In the genomic region with DNA sequence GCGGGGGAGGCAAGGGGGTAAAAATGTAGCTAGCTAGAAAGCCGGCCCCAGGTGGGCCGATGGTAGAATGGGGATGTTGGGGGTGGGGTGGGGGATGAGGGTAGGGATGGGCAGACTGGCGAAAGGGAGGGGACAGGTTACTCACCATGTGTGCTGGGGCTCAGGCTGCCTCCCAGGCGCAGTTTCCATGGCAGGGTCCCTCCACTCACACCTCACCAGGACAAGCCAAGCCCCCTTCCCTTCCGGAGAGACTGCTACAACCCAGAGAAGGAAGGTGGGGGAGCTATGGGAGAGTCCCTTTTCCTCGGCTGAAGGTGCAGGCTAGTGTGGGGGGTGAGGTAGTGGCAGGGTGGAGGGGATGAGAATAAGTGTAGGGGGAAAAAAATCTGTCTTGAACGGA, we compare ENCODE assay signal across 8 mouse cellular contexts. TPM values are rescaled to one million over a fixed set of nuclear protein-coding genes. Genes with fewer than 3 reads are reported as not detected.
DNase-seq lines count a peak whose midpoint lies in the region; ATAC-seq and TF ChIP-seq lines count a peak whose summit lies in the region.
"Had no signal": no experiment of that assay in that cellular context is flagged by ENCODE, and none has a peak within 500 bp of the region (broad histone marks: within the 10 kb centered on the region; RNA-seq: fewer than 3 reads in every experiment).

No protein-coding gene starts in this region.

- under 1% methylated on average over 8 of the region's 8 CpGs for WGBS in hindbrain, embryonic 13.5 days
- WGBS in neural tube, embryonic 13.5 days = 1% methylated on average over 8 of the region's 8 CpGs

- H3K4me3 ChIP-seq in left cerebral cortex, adult 2 months = peak overlapping the region; percentile 89
- peak overlapping the region; percentile 99 for H3K4me3 ChIP-seq in cortical plate, adult 2 months (ENCODE audit: insufficient read depth, low read length)
- H3K4me3 ChIP-seq in hindbrain, embryonic 13.5 days = peak overlapping the region; percentile 86
- H3K4me3 ChIP-seq in neural tube, embryonic 13.5 days = peak overlapping the region; percentile 82

- H3K9me3 ChIP-seq in hindbrain, embryonic 13.5 days = no peaks in the 10 kb centered on the region
- H3K9me3 ChIP-seq in neural tube, embryonic 13.5 days = no peaks in the 10 kb centered on the region

- intact Hi-C loops in left cerebral cortex, adult 2 months (cut with DNase I) = loop anchor here (2.0 kb wide), 1 partner anchor 45 kb away; no protein-coding TSS in a partner anchor

- DNase-seq in left cerebral cortex, adult 2 months (ENCODE audit: extremely low spot score in 1 of 2, low spot score in 2 of 2) = peak in 1 of 2 experiments; percentile 35
- DNase-seq in left cerebral cortex, adult 9 months (ENCODE audit: low spot score in 2 of 2) = no peak
- DNase-seq in adrenal gland, adult 2 months = no peak
- DNase-seq in gastrocnemius, postnatal 25 days = no peak
- DNase-seq: gastrocnemius, postnatal 14 days had no signal

- TF ChIP-seq CTCF in left cerebral cortex, adult 2 months (IDR thresholded peaks at IDR 0.05) = no peak
- TF ChIP-seq CTCF in cortical plate, adult 2 months (IDR thresholded peaks at IDR 0.05; ENCODE audit: extremely low read depth, insufficient read depth, low read length) = no peak

- H3K27ac ChIP-seq in left cerebral cortex, adult 2 months = peak overlapping the region; percentile 97
- peak overlapping the region; percentile 96 for H3K27ac ChIP-seq in cortical plate, adult 2 months (ENCODE audit: insufficient read depth, low read length)
- peak overlapping the region; percentile 96 for H3K27ac ChIP-seq in hindbrain, embryonic 13.5 days
- peak overlapping the region; percentile 96 for H3K27ac ChIP-seq in neural tube, embryonic 13.5 days (replicated peaks)

- peak overlapping the region; percentile 88 for H3K4me2 ChIP-seq in hindbrain, embryonic 13.5 days
- H3K4me2 ChIP-seq in neural tube, embryonic 13.5 days = peak overlapping the region; percentile 91

- H3K27me3 ChIP-seq in hindbrain, embryonic 13.5 days = peaks cover 41% of the 10 kb centered on the region
- H3K27me3 ChIP-seq in neural tube, embryonic 13.5 days = peaks cover 35% of the 10 kb centered on the region

- H3K9ac ChIP-seq in hindbrain, embryonic 13.5 days = peak overlapping the region; percentile 91
- peak overlapping the region; percentile 90 for H3K9ac ChIP-seq in neural tube, embryonic 13.5 days

- H3K4me1 ChIP-seq in cortical plate, adult 2 months (ENCODE audit: control insufficient read depth, insufficient read depth, low read length) = peaks cover 8% of the 10 kb centered on the region
- peaks cover 55% of the 10 kb centered on the region for H3K4me1 ChIP-seq in hindbrain, embryonic 13.5 days (replicated peaks)
- H3K4me1 ChIP-seq in neural tube, embryonic 13.5 days (replicated peaks) = peaks cover 61% of the 10 kb centered on the region

- TF ChIP-seq POLR2A in cortical plate, adult 2 months (IDR thresholded peaks at IDR 0.05; ENCODE audit: extremely low read depth, insufficient read depth, low read length) = no peak

- peak; percentile 27 for ATAC-seq in hindbrain, embryonic 13.5 days (ENCODE audit: low FRiP score)
- ATAC-seq in neural tube, embryonic 13.5 days (ENCODE audit: low read depth) = peak; percentile 52

- peaks cover 14% of the 10 kb centered on the region for H3K36me3 ChIP-seq in hindbrain, embryonic 13.5 days
- H3K36me3 ChIP-seq in neural tube, embryonic 13.5 days = peaks cover 14% of the 10 kb centered on the region

RNA-seq across cellular contexts. Expression of gene Jph4, which starts 0.9 kb away (rescaled TPM):
- 100 to 1,000 TPM; 300 to 347 TPM for total RNA-seq in left cerebral cortex, adult 2 months (2021)
- 244 and 247 TPM in 2 replicates for polyA plus RNA-seq in cortical plate, adult 2 months (2012; rRNA removed)
- polyA plus RNA-seq in hindbrain, embryonic 13.5 days (2015; fragmentation: Nextera tagmentation; extraction: Ambion mirVana) = 22.2 and 22.6 TPM in 2 replicates
- polyA plus RNA-seq in neural tube, embryonic 13.5 days (2015; fragmentation: Nextera tagmentation; extraction: Ambion mirVana) = 21.1 and 21.4 TPM in 2 replicates
- total RNA-seq in adrenal gland, adult 2 months (2021) = 1 to 10 TPM; 2.5 to 3.0 TPM
- 4.0 and 6.8 TPM in 2 replicates for polyA plus RNA-seq in adrenal gland, adult 2 months (2012; rRNA removed)
- total RNA-seq in gastrocnemius, postnatal 25 days (2021) = under 1 TPM; 0.28 to 0.35 TPM

RNA-seq across cellular contexts. Expression of gene Ap1g2, which starts 9.5 kb away (rescaled TPM):
- total RNA-seq in left cerebral cortex, adult 2 months (2021) = 1 to 10 TPM; 7.7 to 9.5 TPM
- 14.7 and 15.4 TPM in 2 replicates for polyA plus RNA-seq in cortical plate, adult 2 months (2012; rRNA removed)
- 6.5 and 6.6 TPM in 2 replicates for polyA plus RNA-seq in hindbrain, embryonic 13.5 days (2015; fragmentation: Nextera tagmentation; extraction: Ambion mirVana)
- polyA plus RNA-seq in neural tube, embryonic 13.5 days (2015; fragmentation: Nextera tagmentation; extraction: Ambion mirVana) = 5.2 and 8.3 TPM in 2 replicates
- total RNA-seq in adrenal gland, adult 2 months (2021) = 10 to 100 TPM; 21.9 to 24.8 TPM
- 27.3 and 30.3 TPM in 2 replicates for polyA plus RNA-seq in adrenal gland, adult 2 months (2012; rRNA removed)
- total RNA-seq in gastrocnemius, postnatal 25 days (2021) = 1 to 10 TPM; 4.8 to 5.7 TPM

RNA-seq across cellular contexts. Expression of gene Thtpa, which starts 21.3 kb away (rescaled TPM):
- total RNA-seq in left cerebral cortex, adult 2 months (2021) = 10 to 100 TPM; 18.1 to 22.8 TPM
- polyA plus RNA-seq in cortical plate, adult 2 months (2012; rRNA removed) = 13.8 and 14.5 TPM in 2 replicates
- 29.8 and 30.7 TPM in 2 replicates for polyA plus RNA-seq in hindbrain, embryonic 13.5 days (2015; fragmentation: Nextera tagmentation; extraction: Ambion mirVana)
- 29.4 and 29.8 TPM in 2 replicates for polyA plus RNA-seq in neural tube, embryonic 13.5 days (2015; fragmentation: Nextera tagmentation; extraction: Ambion mirVana)
- 10 to 100 TPM; 11.6 to 21.6 TPM for total RNA-seq in adrenal gland, adult 2 months (2021)
- polyA plus RNA-seq in adrenal gland, adult 2 months (2012; rRNA removed) = 6.0 and 6.7 TPM in 2 replicates
- total RNA-seq in gastrocnemius, postnatal 25 days (2021) = 10 to 100 TPM; 10.5 to 11.1 TPM

RNA-seq across cellular contexts. Expression of gene Zfhx2, which starts 23.7 kb away (rescaled TPM):
- 10 to 100 TPM; 47.0 to 61.6 TPM for total RNA-seq in left cerebral cortex, adult 2 months (2021)
- polyA plus RNA-seq in cortical plate, adult 2 months (2012; rRNA removed) = 13.0 and 13.1 TPM in 2 replicates
- 29.4 and 31.9 TPM in 2 replicates for polyA plus RNA-seq in hindbrain, embryonic 13.5 days (2015; fragmentation: Nextera tagmentation; extraction: Ambion mirVana)
- polyA plus RNA-seq in neural tube, embryonic 13.5 days (2015; fragmentation: Nextera tagmentation; extraction: Ambion mirVana) = 30.4 and 33.6 TPM in 2 replicates
- total RNA-seq in adrenal gland, adult 2 months (2021) = 1 to 10 TPM; 6.3 to 7.3 TPM
- polyA plus RNA-seq in adrenal gland, adult 2 months (2012; rRNA removed) = 3.0 and 4.2 TPM in 2 replicates
- total RNA-seq in gastrocnemius, postnatal 25 days (2021) = 1 to 10 TPM; 3.5 to 3.7 TPM

Comparison
In these comparisons a context has a peak if more than half of its experiments do, and no peak if none do; other contexts are left out.
1. RNA of gene Jph4, which starts 0.9 kb away (polyA plus RNA-seq): 244 to 247 TPM in cortical plate, adult 2 months; 22.2 to 22.6 TPM in hindbrain, embryonic 13.5 days, 21.1 to 21.4 TPM in neural tube, embryonic 13.5 days and 4.0 to 6.8 TPM in adrenal gland, adult 2 months; every median in the first group is over 10 times any median in the second.
2. Peak in every context shown above with its lines, with median percentiles within 50 percentile points of each other: H3K27ac ChIP-seq and H3K4me3 ChIP-seq.